Mouse (Mus musculus): ENCODE measurements at regions not wholly inside any gene's neighbourhood (a gene's known extent, or its start where the extent isn't known, plus 50 kb on each side); places are given as distances from the start of the nearest gene placed in this dataset.
A peak's percentile ranks its signal among the peaks of the same experiment; 100 is the strongest.

DNA sequence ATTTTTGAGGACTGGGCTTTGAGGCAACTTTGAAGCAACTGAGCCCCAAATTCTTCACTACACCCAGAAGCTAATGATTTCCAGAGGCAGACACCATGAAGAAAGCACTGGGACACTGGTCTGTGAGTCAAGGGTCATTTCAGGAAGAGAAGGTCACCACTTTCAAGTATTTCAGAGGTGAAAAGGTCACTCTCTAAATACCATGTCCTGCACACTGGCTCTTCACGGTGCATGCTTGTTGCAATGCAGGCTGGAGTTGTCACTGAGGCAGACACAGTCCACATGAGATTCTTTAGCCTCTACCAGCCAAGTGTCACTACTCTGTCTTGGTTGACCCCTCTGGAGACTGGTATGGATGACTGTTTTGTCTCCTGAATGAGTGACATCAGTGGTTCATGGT lies 320.7 kb upstream of the Npvf start:
- no peaks in the 10 kb centered on the region for H3K27me3 ChIP-seq
- 24% methylated on average over 1 of the region's 1 CpGs for WGBS
- H3K4me1 ChIP-seq (replicated peaks), result peaks cover 9% of the 10 kb centered on the region
- no peak overlapping the region for H3K4me3 ChIP-seq
- H3K36me3 ChIP-seq, result no peaks in the 10 kb centered on the region
- H3K9ac ChIP-seq, result no peak overlapping the region
- ATAC-seq (replicated peaks; ENCODE audit: insufficient number of reproducible peaks, insufficient read depth, low FRiP score, low read depth), result no peak
- H3K9me3 ChIP-seq (replicated peaks), result no peaks in the 10 kb centered on the region
- no peak overlapping the region for H3K4me2 ChIP-seq
- H3K27ac ChIP-seq, result no peak overlapping the region

- Histone ChIP-seq H3K4me3 (no peak overlapping the region), H3K9me3 (replicated peaks) (no peaks in the 10 kb centered on the region), H3K4me1 (replicated peaks) (peaks cover 9% of the 10 kb centered on the region), H3K27me3 (no peaks in the 10 kb centered on the region), H3K36me3 (no peaks in the 10 kb centered on the region), H3K4me2 (no peak overlapping the region), H3K27ac (no peak overlapping the region), H3K9ac (no peak overlapping the region)
- WGBS, result 56% methylated on average over 7 of the region's 7 CpGs
- ATAC-seq (replicated peaks; ENCODE audit: insufficient number of reproducible peaks, insufficient read depth, low FRiP score, low read depth), result no peak
Measured at GRCm38 (mm10) chr6:50976973-50977372, 322.7 kb upstream of the Npvf start.

GRCm38 (mm10) chr6:50977381-50977780 lies 323.1 kb upstream of the Npvf start:
- no peak overlapping the region for H3K4me3 ChIP-seq
- no peaks in the 10 kb centered on the region for H3K36me3 ChIP-seq
- no peak for ATAC-seq (replicated peaks; ENCODE audit: insufficient number of reproducible peaks, insufficient read depth, low FRiP score, low read depth)
- no peaks in the 10 kb centered on the region for H3K9me3 ChIP-seq (replicated peaks)
- H3K4me1 ChIP-seq (replicated peaks), result peaks cover 9% of the 10 kb centered on the region
- no peak overlapping the region for H3K27ac ChIP-seq
- H3K27me3 ChIP-seq, result no peaks in the 10 kb centered on the region
- H3K9ac ChIP-seq, result no peak overlapping the region
- WGBS, result 46% methylated on average over 8 of the region's 8 CpGs
- no peak overlapping the region for H3K4me2 ChIP-seq

- peaks cover 12% of the 10 kb centered on the region for H3K4me1 ChIP-seq (replicated peaks)
- no peak overlapping the region for H3K9ac ChIP-seq
- H3K27ac ChIP-seq, result peak overlapping the region; percentile 33
- no peak for ATAC-seq (replicated peaks; ENCODE audit: insufficient number of reproducible peaks, insufficient read depth, low FRiP score, low read depth)
- H3K9me3 ChIP-seq (replicated peaks), result no peaks in the 10 kb centered on the region
- H3K4me2 ChIP-seq, result no peak overlapping the region
- H3K4me3 ChIP-seq, result no peak overlapping the region
- WGBS, result 51% methylated on average over 4 of the region's 4 CpGs
- H3K36me3 ChIP-seq, result no peaks in the 10 kb centered on the region
- H3K27me3 ChIP-seq, result no peaks in the 10 kb centered on the region
Measured at GRCm38 (mm10) chr6:50978016-50978415, 323.8 kb upstream of the Npvf start.

DNA sequence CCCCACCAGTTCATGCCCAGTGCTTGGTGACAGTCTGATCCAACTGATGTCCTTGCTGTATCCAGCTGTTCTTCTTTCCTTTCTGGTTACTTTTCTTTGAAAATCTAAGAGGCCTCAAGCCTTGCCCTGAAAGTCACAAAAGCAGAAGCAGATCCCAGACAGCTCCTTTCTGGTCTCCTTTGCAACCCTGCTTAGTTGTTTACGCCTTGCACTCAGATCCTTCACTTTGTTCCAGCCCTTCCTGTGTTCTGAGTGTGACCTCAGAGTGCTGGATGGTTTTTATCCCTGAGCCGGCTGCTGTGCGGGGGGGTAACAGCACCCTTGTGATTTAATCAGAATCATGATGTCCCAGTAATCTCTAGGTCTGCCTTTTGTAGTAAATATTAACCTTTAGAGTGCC lies 324.3 kb upstream of the Npvf start:
- Histone ChIP-seq H3K4me1 (replicated peaks) (peaks cover 16% of the 10 kb centered on the region), H3K36me3 (no peaks in the 10 kb centered on the region), H3K27me3 (no peaks in the 10 kb centered on the region), H3K9me3 (replicated peaks) (no peaks in the 10 kb centered on the region), H3K4me2 (no peak overlapping the region), H3K27ac (peak overlapping the region; percentile 33), H3K9ac (no peak overlapping the region), H3K4me3 (no peak overlapping the region)
- 45% methylated on average over 3 of the region's 3 CpGs for WGBS
- ATAC-seq (replicated peaks; ENCODE audit: insufficient number of reproducible peaks, insufficient read depth, low FRiP score, low read depth), result no peak

DNA sequence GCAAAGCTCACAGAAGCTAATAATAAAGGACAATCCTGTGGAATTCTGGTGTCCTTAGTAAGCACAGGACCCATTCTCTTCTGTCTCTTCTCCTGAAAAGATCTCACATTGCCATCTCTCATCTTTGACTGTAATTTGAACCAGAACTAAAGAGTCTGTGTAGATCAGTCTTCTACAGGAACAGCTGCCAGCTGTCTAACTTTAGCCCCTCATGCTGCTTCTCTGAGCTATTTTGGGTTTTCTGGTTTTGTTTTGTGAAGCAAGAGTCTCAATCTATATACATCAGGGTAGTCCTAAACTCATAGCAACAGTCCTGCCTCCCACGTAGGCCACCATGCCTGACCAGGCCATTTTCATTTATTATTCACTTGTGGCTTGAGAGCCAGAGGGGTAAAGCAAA lies 325.5 kb upstream of the Npvf start:
- ATAC-seq (replicated peaks; ENCODE audit: insufficient number of reproducible peaks, insufficient read depth, low FRiP score, low read depth), result no peak
- Histone ChIP-seq H3K9me3 (replicated peaks) (no peaks in the 10 kb centered on the region), H3K4me3 (no peak overlapping the region), H3K4me2 (no peak overlapping the region), H3K9ac (no peak overlapping the region), H3K27ac (no peak overlapping the region), H3K27me3 (no peaks in the 10 kb centered on the region), H3K4me1 (replicated peaks) (peaks cover 22% of the 10 kb centered on the region), H3K36me3 (no peaks in the 10 kb centered on the region)
- 74% methylated on average over 1 of the region's 1 CpGs for WGBS

- H3K4me1 ChIP-seq (replicated peaks), result peaks cover 23% of the 10 kb centered on the region
- H3K27me3 ChIP-seq, result no peaks in the 10 kb centered on the region
- ATAC-seq (replicated peaks; ENCODE audit: insufficient number of reproducible peaks, insufficient read depth, low FRiP score, low read depth), result no peak
- H3K27ac ChIP-seq, result no peak overlapping the region
- no peak overlapping the region for H3K4me2 ChIP-seq
- no peaks in the 10 kb centered on the region for H3K36me3 ChIP-seq
- no peak overlapping the region for H3K4me3 ChIP-seq
- no peak overlapping the region for H3K9ac ChIP-seq
- H3K9me3 ChIP-seq (replicated peaks), result no peaks in the 10 kb centered on the region
- WGBS, result 74% methylated on average over 4 of the region's 4 CpGs
Measured at GRCm38 (mm10) chr6:50980311-50980710, 326.1 kb upstream of the Npvf start.

GRCm38 (mm10) chr6:50981702-50982309 lies 327.6 kb upstream of the Npvf start:
- Histone ChIP-seq H3K4me2 (no peak overlapping the region), H3K9me3 (replicated peaks) (no peaks in the 10 kb centered on the region), H3K27ac (0 out of 2 replicates have a peak overlapping the region, but pooled peaks have one; percentile 59), H3K4me1 (replicated peaks) (peaks cover 23% of the 10 kb centered on the region), H3K27me3 (no peaks in the 10 kb centered on the region), H3K36me3 (no peaks in the 10 kb centered on the region), H3K9ac (no peak overlapping the region), H3K4me3 (no peak overlapping the region)
- WGBS, result 55% methylated on average over 7 of the region's 7 CpGs
- ATAC-seq (replicated peaks; ENCODE audit: insufficient number of reproducible peaks, insufficient read depth, low FRiP score, low read depth), result no peak

DNA sequence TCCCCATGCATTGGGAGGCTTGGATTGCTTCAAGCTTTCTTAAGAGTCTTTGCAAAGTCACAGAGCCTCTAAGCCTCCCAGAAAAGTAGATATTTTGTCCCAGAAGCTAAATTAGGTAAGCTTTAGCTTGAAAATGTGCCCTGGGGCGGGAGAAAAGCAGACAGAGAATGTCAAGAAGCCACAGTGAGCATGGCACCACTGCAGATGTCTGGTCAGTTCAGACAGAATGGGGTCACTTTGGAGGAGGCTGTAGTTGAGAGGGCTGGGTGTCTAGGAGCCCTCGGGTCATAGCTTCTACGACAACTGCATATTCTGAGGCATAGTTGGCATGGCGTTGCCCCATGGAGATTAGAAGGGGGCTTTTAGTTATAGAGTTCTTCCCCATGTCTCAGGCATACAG lies 328.6 kb upstream of the Npvf start:
- Histone ChIP-seq H3K27ac (peak overlapping the region; percentile 59; the same call in 1 of the 2 replicates), H3K4me1 (replicated peaks) (peaks cover 23% of the 10 kb centered on the region), H3K4me3 (no peak overlapping the region), H3K27me3 (no peaks in the 10 kb centered on the region), H3K9me3 (replicated peaks) (no peaks in the 10 kb centered on the region), H3K4me2 (no peak overlapping the region), H3K36me3 (no peaks in the 10 kb centered on the region), H3K9ac (no peak overlapping the region)
- ATAC-seq (replicated peaks; ENCODE audit: insufficient number of reproducible peaks, insufficient read depth, low FRiP score, low read depth), result no peak
- 54% methylated on average over 4 of the region's 4 CpGs for WGBS

DNA sequence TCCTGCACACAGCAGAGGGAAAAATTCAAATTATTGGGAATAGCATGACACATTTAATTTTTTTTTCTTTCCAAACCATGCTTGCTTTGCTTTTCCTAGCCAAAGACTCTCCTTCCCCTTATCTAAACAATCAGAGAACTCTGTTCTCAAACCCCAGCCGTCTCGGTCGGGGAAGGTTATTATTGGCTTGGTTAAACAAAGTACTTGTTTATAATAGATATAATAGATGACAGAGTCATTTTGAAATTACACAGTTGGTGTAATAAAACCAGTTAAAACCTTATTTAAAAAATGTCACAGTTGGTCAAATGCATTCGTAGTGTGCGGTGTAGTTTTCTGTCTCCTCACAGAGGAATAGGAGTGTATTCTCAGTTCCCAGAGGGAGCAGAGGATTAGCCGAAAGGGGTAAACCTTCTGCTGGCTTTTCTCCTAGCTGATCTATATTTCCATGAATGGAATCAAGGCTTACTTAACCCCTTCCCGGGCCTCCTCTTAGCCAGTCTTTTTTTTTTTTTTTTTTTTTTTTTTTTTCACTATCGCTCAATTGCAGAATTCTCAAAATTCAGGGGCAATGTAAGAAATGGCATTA lies 329.4 kb upstream of the Npvf start:
- Histone ChIP-seq H3K27ac (peak overlapping the region; percentile 59), H3K9me3 (replicated peaks) (no peaks in the 10 kb centered on the region), H3K9ac (no peak overlapping the region), H3K36me3 (no peaks in the 10 kb centered on the region), H3K4me1 (replicated peaks) (peaks cover 16% of the 10 kb centered on the region), H3K4me2 (no peak overlapping the region), H3K27me3 (no peaks in the 10 kb centered on the region), H3K4me3 (no peak overlapping the region)
- no peak for ATAC-seq (replicated peaks; ENCODE audit: insufficient number of reproducible peaks, insufficient read depth, low FRiP score, low read depth)
- WGBS, result 43% methylated on average over 8 of the region's 8 CpGs

- Histone ChIP-seq H3K27me3 (no peaks in the 10 kb centered on the region), H3K27ac (peak overlapping the region; percentile 23; the same call in 1 of the 2 replicates), H3K4me1 (replicated peaks) (peaks cover 14% of the 10 kb centered on the region), H3K9me3 (replicated peaks) (no peaks in the 10 kb centered on the region), H3K36me3 (no peaks in the 10 kb centered on the region), H3K4me2 (peak overlapping the region; percentile 23), H3K9ac (no peak overlapping the region; the same call in 1 of the 2 replicates), H3K4me3 (no peak overlapping the region)
- ATAC-seq (replicated peaks; ENCODE audit: insufficient number of reproducible peaks, insufficient read depth, low FRiP score, low read depth), result 0 out of 2 replicates have a peak, but pooled peaks have one; percentile 39
- 38% methylated on average over 11 of the region's 11 CpGs for WGBS
Measured at GRCm38 (mm10) chr6:50984157-50984905, 330.1 kb upstream of the Npvf start.

Measured in heart, embryonic 15.5 days (tissue).